Mouse (Mus musculus): ENCODE measurements around the gene Utrn. TPM values are rescaled to one million over a fixed set of nuclear protein-coding genes. Genes with fewer than 3 reads are reported as not detected.

The Utrn gene
- polyA plus RNA-seq, 1 experiment from 2014 or later, result 68.1 TPM

DNA sequence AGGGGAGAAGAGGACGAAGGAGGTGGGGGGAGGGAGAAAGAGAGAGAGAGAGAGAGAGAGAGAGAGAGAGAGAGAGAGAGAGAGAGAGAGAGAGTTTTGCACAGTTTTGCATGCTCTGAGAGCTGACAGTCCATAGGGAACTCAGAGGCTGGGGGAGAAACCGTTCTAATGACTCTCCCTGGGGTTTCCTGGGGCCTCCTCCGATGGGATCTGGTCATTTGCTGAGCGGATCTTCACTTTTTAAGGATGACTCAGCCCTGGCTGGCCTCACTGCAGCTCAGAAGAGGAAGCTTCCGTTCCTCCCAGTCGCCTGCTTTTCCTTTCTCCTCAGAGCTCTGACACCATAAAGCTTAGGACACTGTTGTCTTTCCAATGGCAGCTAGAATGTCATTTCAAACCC is 295.6 kb downstream of the Utrn start:
- no peaks in the 10 kb centered on the region for H3K9me3 ChIP-seq
- whole genome bisulfite sequencing, result 17% methylated on average over 5 of the region's 6 CpGs
- peak overlapping the region; percentile 23; the same call in 1 of the 2 replicates for H3K4me2 ChIP-seq
- no peaks in the 10 kb centered on the region for H3K36me3 ChIP-seq
- H3K27ac ChIP-seq, result no peak overlapping the region
- ATAC-seq (ENCODE audit: insufficient read depth, low FRiP score, low read depth), result peak; percentile 50; the same call in 1 of the 2 replicates
- H3K4me1 ChIP-seq, result peaks cover 3% of the 10 kb centered on the region; the same call in 1 of the 2 replicates
- H3K9ac ChIP-seq, result no peak overlapping the region
- H3K27me3 ChIP-seq (replicated peaks), result no peaks in the 10 kb centered on the region
- H3K4me3 ChIP-seq (replicated peaks), result no peak overlapping the region

DNA sequence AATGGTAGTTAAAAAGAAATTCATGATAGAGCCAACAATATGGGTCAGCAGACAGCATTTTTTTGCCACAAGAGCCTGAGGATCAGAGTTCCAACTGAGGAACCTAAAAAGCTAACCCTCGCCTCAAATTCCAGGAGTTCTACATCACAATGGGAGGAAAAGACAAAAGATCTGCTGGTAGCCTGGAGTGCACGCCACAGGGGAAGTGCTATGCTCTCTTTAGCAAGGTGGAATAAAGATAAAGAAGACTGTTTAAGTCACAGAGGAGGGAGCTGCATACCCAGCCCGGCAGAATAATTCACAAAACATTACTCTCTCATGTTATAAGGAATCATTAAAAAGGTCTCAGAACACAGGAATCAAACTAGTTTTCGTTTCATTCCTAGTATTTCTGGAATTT is 296.4 kb downstream of the Utrn start:
- ATAC-seq (ENCODE audit: insufficient read depth, low FRiP score, low read depth), result no peak
- WGBS, result 43% methylated on average over 4 of the region's 4 CpGs

DNA sequence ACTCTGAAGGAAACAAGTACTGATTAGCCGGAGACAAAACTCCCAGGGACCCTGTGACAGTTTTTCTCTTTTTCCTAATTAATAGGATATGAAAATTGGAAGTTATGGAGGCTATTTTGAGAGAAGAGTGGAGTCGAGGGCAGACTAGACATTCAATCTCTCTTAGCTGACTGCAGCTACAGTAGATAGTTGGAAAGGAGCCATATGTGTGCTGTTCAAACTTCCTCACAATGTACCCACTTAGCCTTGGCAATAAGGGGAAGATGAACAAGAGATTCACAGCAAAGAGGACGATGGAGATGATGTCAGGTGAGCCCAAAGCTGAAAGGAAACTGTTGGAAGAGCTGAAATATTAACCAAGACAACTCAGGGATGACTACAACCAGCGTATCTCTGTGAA is 304.7 kb downstream of the Utrn start:
- no peaks in the 10 kb centered on the region for H3K36me3 ChIP-seq
- WGBS, result 55% methylated on average over 4 of the region's 4 CpGs

More for the DNA sequence above, 296.4 kb downstream of the Utrn start:
- no peaks in the 10 kb centered on the region for H3K36me3 ChIP-seq
- peaks cover 3% of the 10 kb centered on the region; the same call in 1 of the 2 replicates for H3K4me1 ChIP-seq
- H3K9me3 ChIP-seq, result no peaks in the 10 kb centered on the region
- H3K27ac ChIP-seq, result no peak overlapping the region
- H3K4me3 ChIP-seq (replicated peaks), result no peak overlapping the region
- no peaks in the 10 kb centered on the region for H3K27me3 ChIP-seq (replicated peaks)
- no peak overlapping the region for H3K4me2 ChIP-seq
- no peak overlapping the region for H3K9ac ChIP-seq

DNA sequence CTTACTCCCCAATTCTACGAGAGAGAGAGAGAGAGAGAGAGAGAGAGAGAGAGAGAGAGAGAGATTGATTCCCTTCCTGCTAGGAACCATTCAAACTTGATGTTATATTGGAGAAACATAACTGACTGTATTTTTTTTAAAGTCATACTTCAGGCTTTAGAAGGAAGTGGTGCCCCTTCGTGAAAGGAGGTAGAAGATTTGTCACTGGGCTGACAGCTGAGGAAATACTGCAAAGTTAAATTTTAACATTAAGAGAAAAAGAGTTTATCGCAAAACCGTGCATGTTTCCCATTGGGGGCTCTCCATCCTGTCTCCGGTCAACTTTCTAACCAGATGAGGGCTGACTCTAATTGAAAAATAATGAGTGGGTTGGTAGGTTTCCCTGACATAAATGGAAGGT is 310.4 kb downstream of the Utrn start:
- 34% methylated on average over 5 of the region's 5 CpGs for WGBS
- H3K27ac ChIP-seq, result peak overlapping the region; percentile 26; the same call in 1 of the 2 replicates
- ATAC-seq (ENCODE audit: insufficient read depth, low FRiP score, low read depth), result no peak; the same call in 1 of the 2 replicates

More for the DNA sequence above, 304.7 kb downstream of the Utrn start:
- no peak overlapping the region for H3K4me3 ChIP-seq (replicated peaks)
- H3K4me1 ChIP-seq, result no peaks in the 10 kb centered on the region
- no peak for ATAC-seq (ENCODE audit: insufficient read depth, low FRiP score, low read depth)
- H3K9ac ChIP-seq, result no peak overlapping the region
- no peaks in the 10 kb centered on the region for H3K27me3 ChIP-seq (replicated peaks)
- no peaks in the 10 kb centered on the region for H3K9me3 ChIP-seq
- no peak overlapping the region for H3K4me2 ChIP-seq
- no peak overlapping the region for H3K27ac ChIP-seq

DNA sequence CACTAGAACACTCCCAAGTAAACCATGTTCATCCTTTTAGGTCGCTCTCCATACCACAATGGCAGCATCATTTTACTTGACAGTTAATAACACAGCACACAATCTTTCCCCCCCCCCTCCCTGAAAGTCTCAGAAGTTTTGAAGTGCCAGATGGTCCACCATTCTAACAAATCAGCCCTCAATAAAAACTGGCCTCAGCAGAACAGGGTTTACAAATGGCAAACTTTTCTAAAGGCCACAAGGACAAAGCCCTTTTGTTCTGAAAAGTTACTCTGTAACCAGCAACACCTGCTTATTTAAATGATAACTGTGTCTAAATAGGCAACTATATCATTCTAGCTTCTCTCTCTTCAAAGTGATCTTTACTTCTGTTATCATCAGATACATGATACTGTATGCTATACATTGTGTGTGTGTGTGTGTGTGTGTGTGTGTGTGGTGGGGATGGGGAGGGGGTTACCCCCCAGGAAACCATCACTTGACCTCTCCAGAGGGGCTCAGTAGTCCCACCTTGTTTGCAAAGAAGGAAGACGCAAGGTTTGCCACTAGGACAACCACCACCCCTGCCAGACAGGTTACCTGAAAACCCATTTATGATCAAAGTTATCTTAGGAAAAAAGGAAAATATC is 315.0 kb downstream of the Utrn start:
- no peak for ATAC-seq (ENCODE audit: insufficient read depth, low FRiP score, low read depth)
- H3K4me1 ChIP-seq, result peaks cover 6% of the 10 kb centered on the region; the same call in 1 of the 2 replicates
- no peak overlapping the region for H3K27ac ChIP-seq
- H3K4me3 ChIP-seq (replicated peaks), result no peak overlapping the region
- H3K36me3 ChIP-seq, result no peaks in the 10 kb centered on the region
- no peak overlapping the region for H3K4me2 ChIP-seq
- WGBS, result 57% methylated on average over 2 of the region's 2 CpGs
- H3K9ac ChIP-seq, result no peak overlapping the region
- no peaks in the 10 kb centered on the region for H3K9me3 ChIP-seq
- H3K27me3 ChIP-seq (replicated peaks), result no peaks in the 10 kb centered on the region

More for the DNA sequence above, 310.4 kb downstream of the Utrn start:
- H3K4me2 ChIP-seq, result no peak overlapping the region
- no peaks in the 10 kb centered on the region for H3K27me3 ChIP-seq (replicated peaks)
- no peak overlapping the region for H3K9ac ChIP-seq
- no peak overlapping the region for H3K4me3 ChIP-seq (replicated peaks)
- 0 out of 2 replicates have a peak, but pooled peaks cover 4% of the 10 kb centered on the region for H3K4me1 ChIP-seq
- no peaks in the 10 kb centered on the region for H3K9me3 ChIP-seq
- H3K36me3 ChIP-seq, result no peaks in the 10 kb centered on the region

DNA sequence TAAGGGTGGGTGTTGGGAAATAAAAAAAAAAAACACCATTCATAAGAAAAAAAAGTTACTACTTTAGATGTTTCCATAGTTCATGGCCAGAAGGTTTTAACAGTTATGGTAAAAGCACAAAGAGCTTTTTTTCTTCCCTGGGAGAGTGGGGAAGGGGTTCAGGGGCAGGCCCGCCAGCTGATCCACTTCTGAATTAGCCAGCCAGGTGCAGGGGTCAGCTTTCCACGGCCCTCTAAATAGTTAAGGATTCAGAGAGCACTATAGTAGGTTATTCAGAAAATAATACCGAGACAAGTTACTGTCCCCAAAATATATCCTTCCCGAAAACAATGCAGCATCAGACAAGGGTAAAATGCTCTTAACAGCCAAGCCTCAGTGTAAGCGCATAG is 316.3 kb downstream of the Utrn start:
- Histone ChIP-seq H3K9me3 (no peaks in the 10 kb centered on the region), H3K27me3 (replicated peaks) (no peaks in the 10 kb centered on the region), H3K4me3 (replicated peaks) (no peak overlapping the region), H3K4me1 (peaks cover 3% of the 10 kb centered on the region; the same call in 1 of the 2 replicates), H3K27ac (no peak overlapping the region), H3K9ac (no peak overlapping the region), H3K36me3 (no peaks in the 10 kb centered on the region), H3K4me2 (no peak overlapping the region)
- WGBS, result 62% methylated on average over 5 of the region's 5 CpGs
- ATAC-seq (ENCODE audit: insufficient read depth, low FRiP score, low read depth), result no peak

DNA sequence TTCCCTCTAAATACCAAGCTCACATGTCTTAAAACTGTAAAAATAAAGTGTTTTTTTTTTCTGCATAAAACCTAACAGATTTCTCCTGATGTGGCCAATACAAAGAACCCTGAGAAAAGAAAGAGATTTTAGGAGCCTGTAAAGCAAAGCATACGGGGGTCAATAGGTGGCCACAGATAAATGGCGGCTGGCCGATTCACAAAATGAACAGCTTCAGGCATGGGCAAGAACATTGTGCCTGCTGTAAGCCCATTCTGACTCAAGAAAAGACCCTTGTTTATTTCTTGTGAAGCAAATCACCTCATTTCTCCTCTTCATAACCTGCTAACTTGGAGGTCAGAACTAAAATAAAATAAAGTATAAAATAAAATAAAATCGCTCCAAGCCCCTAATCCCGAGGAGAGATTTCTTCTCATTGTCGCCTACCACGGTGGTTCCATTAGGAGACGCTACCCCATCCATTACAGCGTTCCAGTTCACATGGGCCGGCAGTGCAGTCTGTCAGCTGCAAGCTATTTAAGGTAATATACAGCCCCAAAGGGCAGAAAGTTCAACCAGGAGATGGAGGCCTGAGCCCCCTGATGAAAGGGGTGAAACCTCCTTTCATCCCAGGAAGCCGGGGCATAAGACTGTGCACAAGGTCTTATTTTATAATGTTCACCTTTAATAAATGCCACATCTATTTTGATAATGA is 316.8 kb downstream of the Utrn start:
- Histone ChIP-seq H3K9ac (no peak overlapping the region), H3K27ac (no peak overlapping the region)
- no peak for ATAC-seq (ENCODE audit: insufficient read depth, low FRiP score, low read depth)

DNA sequence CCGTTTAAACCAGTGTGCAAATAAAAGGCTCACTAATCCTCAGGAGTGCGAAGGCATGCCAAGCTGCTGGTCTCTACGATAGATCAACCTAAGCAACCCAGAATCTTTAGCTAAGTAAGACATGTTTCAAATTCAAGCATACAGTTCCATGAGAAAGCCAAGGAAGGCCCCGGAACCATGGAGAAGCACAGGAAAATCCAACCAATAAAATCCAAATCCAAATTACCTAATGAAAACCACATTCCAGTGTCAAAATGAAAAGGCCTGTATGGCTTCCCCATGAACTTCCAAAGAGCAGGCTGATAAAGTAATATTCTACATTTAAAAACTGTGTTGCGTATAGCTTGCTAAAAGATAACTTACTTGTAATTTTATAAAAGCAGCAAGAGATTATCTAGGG is 317.4 kb downstream of the Utrn start:
- Histone ChIP-seq H3K27ac (no peak overlapping the region), H3K4me3 (replicated peaks) (no peak overlapping the region), H3K9ac (no peak overlapping the region), H3K27me3 (replicated peaks) (no peaks in the 10 kb centered on the region), H3K9me3 (no peaks in the 10 kb centered on the region), H3K4me2 (no peak overlapping the region), H3K36me3 (no peaks in the 10 kb centered on the region), H3K4me1 (peaks cover 3% of the 10 kb centered on the region; the same call in 1 of the 2 replicates)
- 64% methylated on average over 5 of the region's 5 CpGs for WGBS
- ATAC-seq (ENCODE audit: insufficient read depth, low FRiP score, low read depth), result no peak

More for the DNA sequence above, 316.8 kb downstream of the Utrn start:
- Histone ChIP-seq H3K4me3 (replicated peaks) (no peak overlapping the region), H3K36me3 (no peaks in the 10 kb centered on the region), H3K4me1 (peaks cover 3% of the 10 kb centered on the region; the same call in 1 of the 2 replicates), H3K4me2 (no peak overlapping the region), H3K27me3 (replicated peaks) (no peaks in the 10 kb centered on the region), H3K9me3 (no peaks in the 10 kb centered on the region)
- WGBS, result 49% methylated on average over 11 of the region's 11 CpGs

DNA sequence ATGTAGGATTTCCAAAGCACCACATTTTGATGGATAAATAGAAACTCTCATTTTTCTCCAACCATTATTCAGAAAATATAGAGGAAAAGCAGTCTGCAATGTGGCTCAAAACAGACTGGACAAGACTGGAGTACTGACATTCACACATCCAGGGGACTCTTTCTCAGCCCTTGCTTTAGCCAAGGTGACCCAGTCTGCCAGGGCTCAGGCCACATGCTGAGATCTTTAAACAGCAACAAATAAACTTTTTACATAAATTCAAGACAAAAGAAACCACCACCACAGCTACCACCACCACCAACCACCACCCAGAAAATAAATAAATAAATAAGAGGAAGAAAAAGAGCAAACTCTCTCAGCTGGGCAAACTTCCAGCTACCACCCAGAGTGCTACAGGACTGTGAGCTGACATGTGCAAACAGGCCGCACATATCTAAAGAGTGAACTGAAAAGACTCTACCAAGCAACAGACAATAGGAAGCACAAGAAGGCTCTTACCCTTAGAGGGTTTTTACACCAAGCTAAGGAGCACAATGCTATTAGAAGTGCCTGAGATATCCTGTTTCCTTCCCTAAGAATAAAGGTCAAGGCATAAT is 319.1 kb downstream of the Utrn start:
- WGBS, result 54% methylated on average over 1 of the region's 1 CpGs
- peaks cover 3% of the 10 kb centered on the region; the same call in 1 of the 2 replicates for H3K4me1 ChIP-seq
- no peak overlapping the region for H3K9ac ChIP-seq
- H3K9me3 ChIP-seq, result no peaks in the 10 kb centered on the region
- no peak for ATAC-seq (ENCODE audit: insufficient read depth, low FRiP score, low read depth)
- no peaks in the 10 kb centered on the region for H3K36me3 ChIP-seq
- H3K27ac ChIP-seq, result peak overlapping the region; percentile 31; the same call in 1 of the 2 replicates
- H3K27me3 ChIP-seq (replicated peaks), result no peaks in the 10 kb centered on the region
- no peak overlapping the region for H3K4me3 ChIP-seq (replicated peaks)
- H3K4me2 ChIP-seq, result no peak overlapping the region

DNA sequence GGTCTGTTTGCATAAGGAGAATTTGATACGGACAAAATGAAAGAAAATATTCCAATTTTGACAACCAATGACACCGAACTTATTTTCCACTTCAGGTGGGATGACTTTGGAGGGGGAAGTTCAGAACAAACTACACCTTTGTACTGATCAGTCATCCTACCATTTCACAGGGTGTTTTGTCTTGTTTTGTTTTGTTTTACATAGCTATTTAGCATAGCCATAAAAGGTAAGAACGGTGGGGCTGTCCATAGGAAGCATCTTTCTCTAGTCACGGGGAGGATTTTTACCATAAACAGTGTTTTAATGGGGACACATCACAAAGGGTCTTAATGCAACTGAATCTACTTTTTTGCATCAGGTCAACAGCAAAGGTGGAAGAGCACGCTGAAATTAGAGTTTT is 319.9 kb downstream of the Utrn start:
- no peaks in the 10 kb centered on the region for H3K27me3 ChIP-seq (replicated peaks)
- peaks cover 3% of the 10 kb centered on the region; the same call in 1 of the 2 replicates for H3K4me1 ChIP-seq
- ATAC-seq (ENCODE audit: insufficient read depth, low FRiP score, low read depth), result no peak
- no peak overlapping the region for H3K27ac ChIP-seq
- H3K9ac ChIP-seq, result no peak overlapping the region
- H3K4me3 ChIP-seq (replicated peaks), result no peak overlapping the region
- 39% methylated on average over 5 of the region's 5 CpGs for WGBS
- H3K9me3 ChIP-seq, result no peaks in the 10 kb centered on the region
- no peaks in the 10 kb centered on the region for H3K36me3 ChIP-seq
- H3K4me2 ChIP-seq, result no peak overlapping the region

DNA sequence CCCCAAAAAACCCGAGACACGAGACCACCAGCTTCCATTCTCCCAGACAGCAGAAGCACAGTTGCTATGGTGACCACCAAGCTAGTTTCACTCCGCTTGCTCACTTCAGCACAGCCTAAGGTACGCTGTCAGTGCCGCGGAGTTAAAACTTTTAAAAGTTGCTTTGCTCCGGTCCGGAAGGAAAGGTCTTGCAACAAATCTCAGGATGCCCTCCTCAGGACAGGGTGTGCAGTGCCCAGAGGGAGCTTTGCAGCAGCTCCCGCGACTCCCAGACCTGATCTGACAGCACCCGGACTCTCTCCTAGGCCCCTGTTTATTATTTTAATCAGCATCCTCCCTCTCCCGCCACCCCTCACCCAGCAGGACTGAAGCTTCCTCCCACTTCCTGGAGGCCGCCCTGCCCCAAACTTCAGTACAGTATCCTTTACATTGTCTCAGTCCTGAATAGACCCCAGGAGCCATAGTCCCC is 320.5 kb downstream of the Utrn start:
- peak overlapping the region; percentile 51; the same call in 1 of the 2 replicates for H3K27ac ChIP-seq
- H3K9me3 ChIP-seq, result no peaks in the 10 kb centered on the region
- H3K4me1 ChIP-seq, result peaks cover 3% of the 10 kb centered on the region; the same call in 1 of the 2 replicates
- H3K4me3 ChIP-seq (replicated peaks), result peak overlapping the region; percentile 37
- no peaks in the 10 kb centered on the region for H3K27me3 ChIP-seq (replicated peaks)
- peak; percentile 72 for ATAC-seq (ENCODE audit: insufficient read depth, low FRiP score, low read depth)
- peak overlapping the region; percentile 60 for H3K4me2 ChIP-seq
- H3K9ac ChIP-seq, result no peak overlapping the region
- H3K36me3 ChIP-seq, result no peaks in the 10 kb centered on the region
- under 1% methylated on average over 13 of the region's 13 CpGs for WGBS
